Mouse (Mus musculus) embryo, embryonic 9.5 days (tissue): ENCODE data around the gene Pold1.
A peak's percentile ranks its signal among the peaks of the same experiment; 100 is the strongest.

Experiments used
- DNase-seq: peaks from one replicate; pipeline ENCODE4 v3.0.0-alpha.2; 2017; ENCODE audit errors: extremely low spot score

Pold1 gene

DNA sequence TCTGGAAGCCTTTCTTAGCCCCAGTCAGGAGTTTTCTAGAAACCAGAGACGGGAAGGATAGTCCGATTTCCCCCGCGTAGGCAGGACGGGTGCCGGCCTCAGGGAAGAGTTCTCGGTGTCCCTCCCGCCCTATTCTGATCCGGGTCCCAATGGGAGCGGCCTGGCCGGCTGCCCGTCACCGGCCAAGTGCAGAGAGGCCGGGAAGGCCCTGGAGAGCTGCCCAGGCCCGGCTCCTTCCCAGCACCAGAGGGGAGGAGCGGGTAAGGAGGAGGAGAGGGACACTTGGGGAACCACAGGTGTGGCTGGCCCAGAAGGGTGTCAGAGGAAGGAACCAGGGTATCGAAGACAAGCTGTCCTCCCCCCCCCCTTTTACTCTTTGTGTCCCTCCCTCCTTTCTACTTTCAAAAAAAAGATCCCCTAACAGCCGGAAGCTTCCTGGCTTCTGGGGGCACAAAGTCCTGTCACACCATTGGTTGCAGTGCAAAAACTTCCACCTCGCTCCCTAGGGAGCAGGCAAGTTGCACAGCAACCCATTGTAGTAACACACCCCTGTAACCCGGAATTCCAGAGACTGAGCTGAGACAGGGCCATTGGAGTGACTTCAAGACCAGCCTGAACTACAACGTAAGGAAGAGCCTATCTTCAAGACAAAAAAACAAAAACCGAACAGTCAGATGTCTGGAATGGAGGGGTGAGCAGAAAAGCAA is 23.4 kb downstream of the Pold1 start:
- DNase-seq, result peak; percentile 29

DNA sequence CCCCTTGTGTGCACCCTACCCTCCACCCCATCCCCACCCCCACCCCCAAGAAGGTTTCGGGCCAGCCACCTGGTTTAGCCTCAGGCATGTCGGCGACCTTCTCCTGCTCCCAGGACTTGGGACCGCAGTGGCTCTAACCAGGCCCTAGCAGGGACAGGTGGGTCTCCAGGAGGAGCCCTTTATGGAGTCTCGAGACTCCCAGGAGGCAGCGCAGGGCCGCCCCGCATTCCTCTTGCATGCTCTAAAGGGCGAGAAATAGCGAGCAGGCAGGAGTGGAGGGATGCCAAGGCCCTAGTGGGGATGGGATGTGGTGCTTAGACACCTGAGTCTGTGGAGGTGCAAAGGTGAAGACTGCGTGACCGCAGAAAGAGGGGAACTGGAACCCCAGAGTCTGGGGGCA is 24.1 kb downstream of the Pold1 start, which contains the start of gene Mybpc2:
TSS of gene Mybpc2 (minus strand) at position 155 of the 400 bp plus-strand sequence.
- no peak for DNase-seq

DNA sequence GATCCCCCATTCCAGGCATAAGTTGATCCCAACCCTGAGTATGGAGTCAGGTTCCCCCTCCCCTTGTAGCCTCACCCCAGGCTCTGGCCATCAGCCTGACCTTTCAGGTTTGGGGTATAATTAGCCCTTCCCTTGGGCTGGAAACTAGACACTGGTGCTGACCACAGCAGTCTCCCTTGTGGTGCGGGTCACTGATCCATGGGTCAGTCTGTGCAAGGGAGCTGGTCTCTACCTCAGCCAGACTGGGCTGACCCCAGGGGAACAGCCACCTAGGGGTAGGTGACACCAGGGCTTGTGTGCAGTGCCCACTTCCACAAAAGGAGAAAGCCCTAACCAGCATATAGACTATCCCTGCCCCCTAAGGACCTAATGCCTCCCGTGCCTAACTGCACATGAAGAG is 25.6 kb downstream of the Pold1 start:
- DNase-seq, result no peak

DNA sequence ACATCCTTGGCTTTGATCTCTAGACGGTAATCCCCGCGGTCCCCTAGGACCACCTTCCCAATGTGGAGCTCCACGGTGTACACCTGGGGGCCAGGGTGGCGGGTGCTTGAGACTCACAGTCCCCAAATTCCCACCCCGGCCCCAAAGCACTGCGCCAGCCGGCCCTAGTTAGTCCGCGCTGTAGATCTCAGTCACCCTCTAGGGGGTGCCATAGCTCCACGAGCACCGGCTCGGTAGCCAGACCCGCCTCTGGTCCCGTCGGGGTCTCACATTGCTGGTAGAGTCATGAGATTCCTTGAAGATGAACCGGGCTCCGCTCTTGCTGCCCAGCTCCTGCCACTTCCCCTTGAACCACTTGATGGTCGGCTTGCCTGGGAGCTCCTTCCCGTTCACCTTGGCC is 26.9 kb downstream of the Pold1 start:
- DNase-seq, result peak; percentile 67

DNA sequence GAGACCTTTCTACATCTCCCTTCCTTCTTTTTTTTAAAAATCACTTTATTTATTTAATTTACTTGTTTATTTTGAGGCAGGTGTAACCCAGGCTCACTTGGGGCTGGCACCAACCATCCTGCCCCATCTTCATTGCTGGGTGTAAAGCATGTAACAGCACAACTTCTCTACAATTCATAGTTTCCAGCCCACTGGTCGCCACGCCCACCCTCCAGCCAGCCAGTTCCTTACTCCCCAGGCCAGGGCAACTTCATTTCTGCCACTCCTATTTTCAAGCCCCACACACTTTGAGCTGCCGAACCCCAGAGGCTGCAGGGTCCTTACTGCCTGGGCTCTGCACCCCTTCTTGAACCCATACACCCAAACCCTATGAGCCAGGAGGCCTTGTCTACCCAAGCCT is 27.7 kb downstream of the Pold1 start:
- no peak for DNase-seq

DNA sequence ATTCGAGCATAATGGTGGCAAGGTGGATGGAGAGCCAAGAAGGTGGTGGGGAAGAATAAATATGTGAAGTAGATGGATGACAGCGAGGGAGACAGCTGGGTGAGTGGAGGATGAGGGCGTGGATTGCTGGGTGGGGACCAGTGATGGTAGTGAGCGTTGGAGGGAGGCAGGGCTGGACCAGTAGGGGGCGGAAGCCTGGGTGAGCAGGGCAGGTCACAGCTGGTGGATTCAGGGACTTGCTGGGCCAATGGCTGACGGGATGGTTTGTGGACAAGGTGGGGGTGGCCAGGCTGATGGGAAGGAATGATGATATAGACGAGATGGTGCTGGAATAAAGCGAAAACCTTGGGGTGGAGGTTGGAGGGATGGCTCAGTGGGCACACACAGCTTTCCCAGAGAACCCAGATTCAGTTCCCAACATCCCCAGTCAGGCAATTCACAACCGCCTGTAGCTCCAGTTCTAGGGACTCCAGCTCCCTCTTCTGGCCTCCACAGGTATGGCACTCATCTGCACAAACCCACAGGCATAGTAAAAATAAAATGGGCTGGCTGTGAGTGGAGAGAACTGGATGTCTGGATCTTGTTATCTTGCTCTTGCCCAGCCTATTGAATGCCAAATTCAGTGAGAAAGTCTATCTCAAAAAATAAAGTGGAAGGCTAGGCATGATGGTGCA is 29.3 kb downstream of the Pold1 start:
- no peak for DNase-seq

DNA sequence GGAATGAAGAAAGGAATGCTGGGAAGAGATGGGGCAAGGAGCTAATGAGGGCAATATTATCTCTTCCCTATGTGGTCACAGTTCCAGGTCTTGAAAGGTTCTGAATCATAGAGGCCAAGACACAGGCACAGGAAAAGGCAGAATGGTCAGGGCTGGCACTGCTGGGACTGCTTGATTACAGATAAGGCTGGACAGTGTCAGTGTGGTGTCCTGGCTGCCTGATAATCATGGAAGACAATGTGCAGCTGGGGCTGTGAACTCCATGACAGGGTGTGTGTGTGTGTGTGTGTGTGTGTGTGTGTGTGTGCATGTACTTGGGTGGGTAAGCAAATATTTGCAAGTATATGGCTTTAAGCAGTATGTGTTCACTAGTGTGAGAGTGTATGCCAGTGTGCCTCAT is 41.2 kb downstream of the Pold1 start:
- no peak for DNase-seq

DNA sequence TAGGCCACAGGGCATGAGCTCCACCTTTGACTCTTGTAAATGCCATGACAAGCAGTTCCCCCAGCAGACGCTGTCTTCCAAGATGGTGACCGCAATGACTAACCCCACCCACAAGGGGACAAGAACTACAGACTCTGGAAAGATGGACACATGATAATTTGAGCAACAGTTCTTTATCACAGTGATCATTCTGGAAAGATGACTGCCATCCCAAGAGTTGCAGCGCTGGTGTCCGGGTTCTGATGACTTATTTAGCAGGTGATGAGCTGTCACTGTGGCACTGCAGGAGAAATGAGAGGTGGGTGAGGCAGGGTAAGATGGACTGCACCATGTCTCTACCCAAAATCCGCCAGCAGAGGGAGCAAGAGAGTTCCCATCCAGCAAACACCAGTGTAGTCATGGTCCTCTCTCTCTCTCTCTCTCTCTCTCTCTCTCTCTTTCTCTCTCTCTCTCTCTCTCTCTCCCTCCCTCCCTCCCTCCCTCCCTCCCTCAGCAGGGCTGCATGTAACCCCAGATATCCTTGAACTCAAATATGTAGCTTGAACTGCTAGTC is 47.0 kb downstream of the Pold1 start:
- peak; percentile 62 for DNase-seq

DNA sequence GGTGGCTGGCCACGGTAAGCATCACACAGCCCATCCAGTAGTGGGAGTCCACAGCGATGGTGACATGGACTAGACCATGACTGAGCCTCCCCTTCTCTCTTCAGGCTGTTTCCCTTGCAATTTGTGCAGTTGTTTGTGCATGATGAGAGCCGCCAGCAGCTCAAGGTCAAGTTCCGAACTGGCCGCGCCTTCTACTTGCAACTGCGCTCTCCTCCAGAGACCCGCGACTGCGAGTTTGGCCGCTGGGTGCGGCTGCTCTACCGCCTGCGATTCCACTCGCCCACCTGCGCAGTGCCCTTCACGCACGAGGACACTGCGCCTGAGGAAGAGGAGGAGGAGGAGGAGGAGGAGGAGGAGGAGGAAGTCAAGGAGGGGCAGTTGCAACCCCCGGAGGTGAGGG is 48.6 kb downstream of the Pold1 start:
- no peak for DNase-seq

DNA sequence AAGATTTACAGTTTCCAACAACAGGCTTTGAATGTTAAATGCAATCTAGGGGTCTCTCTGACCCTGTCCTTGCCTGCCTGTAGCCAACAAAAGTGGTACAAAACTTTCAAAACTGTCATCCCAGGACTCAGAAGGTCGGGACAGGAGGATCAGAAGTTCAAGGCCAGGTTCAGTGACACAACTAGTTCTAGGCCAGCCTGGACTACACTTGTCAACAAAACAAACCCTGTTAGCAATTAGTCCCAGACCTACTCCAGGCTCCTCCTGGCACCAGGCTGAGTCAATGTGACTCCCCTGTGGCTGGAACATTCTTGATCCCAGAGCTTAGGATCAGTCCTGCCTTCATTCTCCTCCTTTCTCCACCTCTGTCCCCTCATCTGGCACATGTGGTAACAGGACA is 49.7 kb downstream of the Pold1 start:
- no peak for DNase-seq

DNA sequence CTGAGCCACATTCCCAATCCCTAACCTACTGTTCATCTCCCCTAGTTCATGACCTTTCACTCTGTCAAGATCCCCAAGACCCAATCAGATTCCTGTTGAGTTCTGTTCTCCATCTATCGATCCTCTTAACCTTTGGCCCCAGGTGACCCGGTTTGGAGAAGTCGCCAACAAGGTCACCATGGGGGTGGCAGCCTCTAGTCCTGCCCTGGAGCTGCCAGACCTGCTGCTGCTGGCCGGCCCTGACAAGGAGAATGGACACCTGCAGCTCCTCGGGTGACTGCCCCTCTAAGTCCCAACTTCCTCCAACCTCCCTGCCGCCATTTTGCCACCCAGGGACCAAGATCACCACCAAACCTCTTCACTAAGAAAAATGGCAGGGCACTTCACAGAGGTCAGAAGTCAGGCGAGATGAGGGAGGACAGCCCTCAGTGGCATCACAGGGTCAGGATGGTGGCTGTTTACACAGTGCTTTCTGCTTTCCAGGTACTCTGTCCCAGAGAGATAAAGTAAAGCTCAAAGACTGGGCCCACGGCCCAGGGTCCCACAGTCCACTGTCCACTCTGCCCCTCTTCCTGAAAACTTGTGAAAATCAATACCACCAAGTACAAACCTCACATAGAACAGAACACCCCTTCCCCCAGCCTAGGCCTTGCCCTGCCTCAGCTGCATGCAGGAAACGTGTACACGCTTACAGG is 51.1 kb downstream of the Pold1 start:
- no peak for DNase-seq

DNA sequence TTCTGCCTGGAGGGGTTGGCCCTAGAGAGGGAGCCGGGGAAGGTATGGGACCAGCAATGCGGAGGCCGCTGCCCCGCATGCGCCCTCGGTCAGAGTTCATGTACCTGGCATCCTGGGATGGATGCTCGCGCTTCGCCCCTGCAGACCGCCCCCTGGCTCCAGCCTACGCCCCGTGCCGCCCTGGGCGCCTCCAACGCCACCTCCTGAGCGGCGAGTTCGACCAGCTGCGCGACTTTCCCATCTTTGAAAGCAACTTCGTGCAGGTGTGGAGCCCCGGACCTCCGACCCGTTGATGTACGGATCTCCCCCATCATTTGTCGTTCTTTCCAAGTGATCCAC is 51.9 kb downstream of the Pold1 start:
- no peak for DNase-seq

DNA sequence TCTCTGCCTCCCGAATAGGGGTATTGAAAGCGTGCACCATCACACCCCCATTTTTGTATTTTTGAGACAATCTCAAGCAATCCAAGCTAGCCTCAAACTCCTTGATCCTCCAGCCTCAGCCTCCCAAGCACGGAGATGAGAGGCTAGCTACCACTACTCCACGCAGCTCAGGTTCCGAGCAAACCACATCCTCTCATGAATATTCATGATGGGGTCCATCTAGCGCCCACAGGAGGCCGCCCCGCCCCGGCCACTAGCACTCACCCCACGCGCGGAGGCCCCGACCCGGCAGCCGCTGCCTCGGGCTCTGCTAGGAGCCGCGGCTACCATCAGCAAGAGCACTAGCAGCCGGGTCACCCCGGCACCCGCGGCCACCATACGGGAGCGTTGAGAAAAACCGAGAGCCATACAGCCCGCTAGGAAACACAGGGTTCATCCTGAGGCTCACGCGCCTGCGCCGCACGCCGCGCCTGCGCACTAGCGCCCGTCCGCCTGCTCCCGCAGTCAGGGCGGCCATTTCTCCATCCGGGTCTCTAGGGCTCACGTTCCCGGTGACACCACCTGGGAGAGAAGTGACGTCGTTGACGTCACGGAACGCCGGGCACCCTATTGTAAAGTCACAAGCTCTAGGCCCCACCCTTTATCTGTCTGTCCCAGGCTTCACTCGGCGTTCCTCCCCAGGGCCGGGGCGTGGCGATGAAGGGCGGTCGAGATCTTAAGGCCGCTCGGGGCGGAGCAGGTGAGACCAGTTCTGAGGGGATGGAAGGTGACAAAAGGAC is 52.5 kb downstream of the Pold1 start, which contains the start of the genes Emc10 and Fam71e1:
TSS of gene Emc10 (minus strand) at position 538 of the 779 bp plus-strand sequence.
TSS of gene Fam71e1 (plus strand) at position 590 of the 779 bp plus-strand sequence.
- peak; percentile 99 for DNase-seq

DNA sequence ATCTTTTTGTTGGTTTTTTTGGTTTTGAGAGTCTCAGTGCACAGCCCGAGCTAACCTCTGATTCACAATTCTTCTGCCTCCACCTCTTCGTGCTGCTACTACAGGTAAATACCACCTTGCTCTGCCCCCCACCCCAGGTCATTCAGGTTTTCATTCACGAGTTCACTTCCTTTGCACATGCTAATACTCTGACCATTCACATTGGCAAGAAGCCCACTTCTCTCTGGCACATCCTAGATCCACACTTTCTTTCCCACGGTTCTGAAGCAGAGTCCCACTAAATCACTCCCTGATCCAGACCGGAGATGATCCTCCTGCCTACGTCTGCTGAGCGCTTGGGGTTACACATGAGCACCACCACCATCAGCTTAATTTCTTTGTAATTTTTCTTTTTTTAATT is 53.6 kb downstream of the Pold1 start:
- DNase-seq, result no peak

DNA sequence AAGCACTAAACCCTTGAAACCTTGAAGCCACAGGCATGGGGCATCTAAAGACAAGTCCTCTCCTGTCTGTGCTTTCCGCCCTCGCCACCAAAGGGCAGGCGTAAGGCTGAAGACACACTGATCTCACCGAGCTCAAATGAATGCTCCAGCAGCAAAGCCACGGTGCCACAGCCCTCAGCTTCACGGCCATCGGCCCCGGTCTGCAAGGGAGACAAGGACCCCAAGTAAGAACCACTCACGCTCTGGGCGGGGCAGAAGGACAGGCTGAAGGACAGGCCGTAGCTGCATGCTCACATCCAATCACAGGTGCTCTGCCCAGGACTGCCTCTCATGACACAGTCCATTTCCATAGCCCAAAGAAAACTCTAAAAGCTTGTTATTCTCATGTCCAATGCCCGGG is 54.0 kb downstream of the Pold1 start:
- DNase-seq, result no peak

DNA sequence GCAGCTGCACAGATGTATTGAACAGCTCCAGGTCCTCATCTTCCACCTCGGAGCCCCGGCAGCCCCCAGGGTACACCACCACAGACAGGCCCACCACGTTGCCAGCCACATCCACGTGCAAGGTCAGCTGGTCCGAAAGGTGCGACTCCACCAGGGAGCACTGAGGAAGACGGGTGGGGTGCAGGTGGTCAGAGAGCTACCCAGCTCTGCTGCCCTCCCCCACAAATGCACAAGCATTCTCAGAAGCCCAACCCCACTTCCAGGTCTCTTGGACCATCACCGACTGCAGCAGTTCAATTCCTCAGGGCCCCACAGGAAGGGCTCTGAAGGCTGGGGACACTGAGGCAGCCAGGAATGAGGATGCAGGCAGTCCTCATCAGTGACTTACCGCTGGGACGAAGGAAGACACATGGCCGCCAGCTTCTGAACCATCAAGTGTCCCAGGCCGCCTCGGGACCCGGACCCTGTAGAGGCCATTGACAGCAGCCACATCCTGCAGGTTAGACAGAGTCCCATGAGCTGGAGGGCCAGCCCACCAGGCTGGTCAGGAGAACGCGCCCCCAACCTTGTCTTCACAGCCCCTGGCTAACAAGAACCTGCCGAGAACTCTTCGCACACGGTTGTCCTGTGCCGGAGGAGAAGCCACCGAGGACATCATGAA is 56.4 kb downstream of the Pold1 start:
- DNase-seq, result no peak

DNA sequence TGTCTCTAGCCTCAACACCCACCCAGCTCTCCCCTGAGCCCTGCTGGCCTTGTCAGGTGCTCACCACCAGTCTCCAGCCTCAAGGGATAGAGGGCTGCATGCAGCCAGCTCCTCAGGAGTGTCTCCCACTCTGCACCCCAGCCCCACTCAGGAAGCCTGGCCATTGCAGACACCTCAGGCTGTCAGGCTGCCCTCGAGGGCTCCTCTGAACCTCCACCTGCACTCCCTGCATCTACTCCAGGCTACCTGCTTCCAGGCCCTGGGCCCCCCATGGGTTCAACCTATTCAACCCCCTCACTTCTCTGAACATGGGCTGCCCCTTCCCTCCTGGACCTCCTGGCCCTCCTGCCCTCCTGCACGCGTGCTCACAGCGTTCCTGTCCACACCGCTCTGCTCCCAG is 57.3 kb downstream of the Pold1 start:
- DNase-seq, result no peak

DNA sequence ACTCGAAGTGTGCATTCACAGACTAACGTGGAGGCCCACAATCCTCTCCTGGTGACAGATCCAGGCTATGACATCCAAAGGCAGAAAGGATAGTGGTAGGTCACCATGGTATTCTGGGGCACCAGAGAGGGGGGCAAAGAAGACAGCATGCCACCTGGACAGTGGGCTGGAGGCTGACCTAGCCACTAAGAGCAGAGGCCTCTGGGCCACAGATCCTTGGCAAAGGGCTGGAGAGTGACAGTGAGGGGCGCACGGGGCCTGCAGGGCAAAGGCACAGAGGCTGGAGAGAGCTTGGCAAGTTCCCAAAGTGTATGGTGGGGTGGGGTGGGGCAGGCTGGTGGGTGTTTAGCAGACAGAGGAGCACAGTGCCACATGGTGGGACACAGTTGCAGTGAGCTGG is 58.4 kb downstream of the Pold1 start:
- no peak for DNase-seq

DNA sequence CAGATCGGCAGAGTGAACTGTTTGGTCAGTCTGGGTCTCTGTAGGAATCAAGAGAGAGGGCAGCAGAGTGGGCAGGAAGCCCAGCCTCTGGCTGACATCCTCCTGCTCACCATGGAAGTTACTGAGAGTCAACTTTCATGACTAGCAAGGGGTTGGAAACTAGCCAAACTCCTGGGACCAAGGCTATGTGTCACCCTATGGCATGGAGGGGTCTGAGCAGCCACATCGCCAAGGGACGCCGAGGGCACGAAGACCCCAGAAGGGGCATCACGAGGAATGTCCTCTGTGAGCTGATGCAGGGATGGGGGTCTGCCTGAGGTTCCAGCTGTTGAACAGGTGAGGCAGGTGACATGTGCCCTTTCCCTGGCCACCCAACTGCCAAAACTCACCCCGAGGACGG is 60.1 kb downstream of the Pold1 start:
- no peak for DNase-seq

DNA sequence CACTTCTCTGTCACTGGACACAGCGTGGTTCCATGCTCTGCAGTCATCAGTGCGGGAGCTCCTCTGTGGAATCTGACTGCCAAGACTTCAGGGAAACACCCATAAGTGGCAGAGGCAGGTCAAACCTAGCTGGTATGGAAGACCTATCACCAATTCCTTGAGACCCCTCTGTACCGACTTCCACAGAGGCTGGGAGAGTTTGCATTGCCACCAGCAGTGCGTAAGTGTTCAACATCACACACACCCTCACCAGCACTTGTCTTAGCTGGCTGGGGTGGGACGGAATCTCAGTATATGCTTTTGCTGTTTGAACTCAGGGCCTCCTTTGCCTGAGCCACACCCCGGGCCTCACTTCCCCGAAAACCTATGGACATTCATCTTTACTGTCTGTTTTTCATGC is 60.7 kb downstream of the Pold1 start:
- DNase-seq, result no peak

DNA sequence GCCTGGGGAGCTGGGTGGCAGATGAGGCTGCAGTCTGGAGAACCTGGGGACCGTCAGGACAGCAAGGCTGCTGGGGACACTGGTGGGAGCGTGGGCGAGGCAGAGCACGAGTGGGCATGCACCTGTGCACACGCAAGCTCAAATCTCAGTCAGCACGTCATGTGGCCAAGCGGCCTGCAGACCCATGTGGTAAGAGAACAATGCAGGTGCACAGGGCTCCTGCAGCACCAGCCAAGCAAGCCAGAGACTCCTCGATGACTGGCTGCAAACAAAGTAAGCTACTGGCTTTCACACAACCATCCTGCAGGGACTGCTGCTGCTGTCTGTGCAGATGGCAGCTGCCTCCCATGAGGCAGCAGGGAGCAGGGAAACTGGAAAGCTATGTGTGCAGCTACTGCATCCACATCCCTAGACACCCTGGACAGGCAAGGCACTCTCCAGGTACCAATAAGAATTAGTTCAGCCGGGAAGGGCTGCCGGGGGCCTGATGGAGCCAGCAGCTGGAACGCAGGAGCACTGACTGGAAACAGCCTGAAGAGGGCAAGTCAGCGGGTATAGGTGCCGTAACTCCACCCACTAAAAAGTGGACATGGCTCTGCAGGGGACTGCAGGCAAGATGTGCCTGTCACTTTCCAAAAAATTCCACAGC is 61.6 kb downstream of the Pold1 start:
- DNase-seq, result no peak
